Mouse (Mus musculus): ENCODE results near the gene Itgbl1.

The Itgbl1 gene

DNA sequence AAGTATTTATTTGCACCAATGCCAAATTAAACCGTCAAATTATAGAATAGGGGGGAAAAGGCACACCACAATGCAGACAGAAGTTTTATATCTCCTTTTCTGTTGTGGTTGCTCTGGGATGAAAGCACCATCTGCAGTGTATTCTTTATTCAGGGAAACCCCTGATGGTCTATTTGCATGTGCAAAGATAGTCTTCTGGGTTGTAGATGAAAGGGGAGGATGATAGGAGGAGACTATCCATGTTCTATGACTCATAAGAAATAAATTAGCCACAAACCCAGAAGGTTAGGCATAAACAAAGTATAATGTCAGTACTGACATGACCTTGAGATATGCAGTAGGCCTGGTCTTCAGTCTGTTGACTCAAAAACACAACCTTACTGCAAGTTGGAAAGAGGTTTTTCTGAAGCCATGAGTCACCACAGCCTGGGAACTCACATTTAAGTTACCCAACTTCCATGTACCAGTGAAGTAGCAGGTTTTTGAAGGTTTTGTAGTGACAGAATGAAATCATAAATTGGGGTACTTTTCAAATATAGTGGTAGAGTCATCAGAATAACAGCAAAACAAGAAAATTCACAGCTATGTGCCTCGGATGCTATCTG lies 330.9 kb downstream of the Itgbl1 start:
- DNase-seq = no peak
